Mouse (Mus musculus) G1E (cell line): Measurements from ENCODE around the gene Timm13.

Source experiments
- CTCF ChIP-seq: IDR thresholded peaks from 2 replicates; pipeline ENCODE4 v1.5.1; 2012; ENCODE audit warnings: low read depth, low read length, inconsistent platforms, mixed read lengths
- GATA1 ChIP-seq: IDR thresholded peaks from 2 replicates; pipeline ENCODE4 v1.6.1; 2012; ENCODE audit warnings: borderline replicate concordance, low read length, inconsistent platforms, mixed read lengths
- POLR2AphosphoS5 ChIP-seq: IDR thresholded peaks from 2 replicates; pipeline ENCODE4 v1.6.1; 2012; ENCODE audit warnings: low read depth, low read length, inconsistent platforms; ENCODE audit not compliant: insufficient replicate concordance
- TAL1 ChIP-seq: conservative IDR thresholded peaks from 2 replicates; pipeline ENCODE4 v1.6.1; 2012; ENCODE audit warnings: low read depth, low read length, inconsistent platforms, mixed read lengths

DNA sequence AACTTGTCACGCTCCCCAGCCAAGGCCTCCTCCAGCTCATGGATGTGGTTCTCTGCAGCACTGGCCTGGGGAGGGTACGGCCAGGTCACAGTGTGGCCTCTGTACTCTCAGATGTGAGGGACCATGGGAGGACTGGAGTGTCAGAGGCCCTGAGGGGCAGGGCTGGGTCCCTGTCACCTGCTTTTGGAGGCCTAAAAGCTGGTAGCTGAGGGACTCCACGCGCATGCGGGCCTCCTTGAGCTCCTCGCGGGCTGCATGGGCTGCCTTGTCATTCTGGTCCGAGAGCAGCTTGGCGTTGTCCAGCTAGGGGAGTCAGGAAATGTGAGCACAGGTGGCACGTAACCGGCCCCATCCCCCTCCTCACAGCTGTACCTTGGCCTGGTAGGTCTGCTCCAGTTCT is 3.9 kb upstream of the Timm13 start:
- no peak for TF ChIP-seq CTCF
- no peak for TF ChIP-seq TAL1
- no peak for TF ChIP-seq POLR2AphosphoS5
- TF ChIP-seq GATA1 = no peak
